Mouse (Mus musculus) adrenal gland, adult 8-10 months (tissue): ENCODE data around the gene Dscam. TPM values are rescaled to one million over a fixed set of nuclear protein-coding genes. Genes with fewer than 3 reads are reported as not detected.

Experiments
- DNase-seq: peaks from one replicate; pipeline ENCODE4 v3.0.0; 2022
- total RNA-seq, 4 experiments: library from RNA; stranded (reverse); gene quantifications; 2 replicates each; pipeline ENCODE4 v1.2.4; 2022

Gene Dscam
- total RNA-seq, 4 experiments from 2014 or later: 0.03 to 0.28 (median 0.03) TPM; not detected in 1

DNA sequence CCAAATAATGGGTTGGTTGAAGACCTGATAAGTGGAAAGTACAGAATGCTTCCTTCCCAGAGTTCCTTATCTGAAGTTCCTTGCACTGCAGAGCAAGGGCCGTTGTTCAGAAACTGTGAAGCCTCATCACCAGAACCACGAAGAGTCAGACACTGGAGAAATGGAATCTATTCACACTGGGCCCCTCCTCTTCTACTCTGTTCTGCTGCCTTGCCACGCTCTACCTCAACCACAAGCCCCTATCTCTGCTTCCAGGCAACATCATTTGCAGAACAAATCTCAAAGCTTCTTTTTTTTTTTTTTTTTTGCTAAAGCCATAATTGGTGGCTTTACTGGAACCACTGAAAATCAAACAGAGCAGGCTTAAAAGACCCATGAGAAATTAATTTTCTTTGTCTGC lies 530.5 kb downstream of the Dscam start:
- no peak for DNase-seq

DNA sequence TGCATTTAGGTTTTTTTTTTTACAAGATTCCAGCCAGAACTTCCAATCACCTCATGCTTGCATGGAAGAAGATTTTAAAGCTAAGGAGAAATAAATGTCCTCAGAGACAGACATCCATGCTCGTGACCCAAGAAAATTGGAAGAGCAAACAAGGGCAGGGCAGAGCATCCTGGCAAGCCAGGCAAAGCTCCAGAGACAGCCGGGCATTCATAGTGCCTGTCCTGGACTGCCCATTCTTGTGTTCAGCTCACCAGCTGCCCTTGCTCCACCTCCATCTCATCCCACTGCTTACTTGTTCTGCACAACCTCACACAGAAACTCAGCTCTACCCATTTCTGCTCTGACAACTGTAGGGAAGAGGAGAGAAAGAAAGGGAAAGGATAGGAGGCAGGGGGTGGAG lies 534.6 kb downstream of the Dscam start:
- DNase-seq: no peak

DNA sequence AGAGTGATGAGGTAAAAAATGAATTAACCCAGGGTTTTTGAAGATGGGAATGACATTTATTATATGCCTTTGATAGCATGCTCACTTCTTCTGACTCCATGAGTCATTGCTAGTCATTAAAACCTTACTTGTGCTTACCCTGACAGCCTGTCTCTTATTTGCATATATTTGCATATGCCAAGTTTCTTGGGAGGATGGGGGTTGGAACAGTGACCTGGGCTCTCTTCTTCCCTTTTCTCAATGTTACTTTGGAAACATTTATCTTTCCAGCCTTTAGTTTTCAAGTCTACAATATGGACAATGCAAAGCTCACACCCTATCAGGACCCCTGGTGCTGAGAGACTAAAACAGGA lies 535.8 kb downstream of the Dscam start:
- DNase-seq: no peak

DNA sequence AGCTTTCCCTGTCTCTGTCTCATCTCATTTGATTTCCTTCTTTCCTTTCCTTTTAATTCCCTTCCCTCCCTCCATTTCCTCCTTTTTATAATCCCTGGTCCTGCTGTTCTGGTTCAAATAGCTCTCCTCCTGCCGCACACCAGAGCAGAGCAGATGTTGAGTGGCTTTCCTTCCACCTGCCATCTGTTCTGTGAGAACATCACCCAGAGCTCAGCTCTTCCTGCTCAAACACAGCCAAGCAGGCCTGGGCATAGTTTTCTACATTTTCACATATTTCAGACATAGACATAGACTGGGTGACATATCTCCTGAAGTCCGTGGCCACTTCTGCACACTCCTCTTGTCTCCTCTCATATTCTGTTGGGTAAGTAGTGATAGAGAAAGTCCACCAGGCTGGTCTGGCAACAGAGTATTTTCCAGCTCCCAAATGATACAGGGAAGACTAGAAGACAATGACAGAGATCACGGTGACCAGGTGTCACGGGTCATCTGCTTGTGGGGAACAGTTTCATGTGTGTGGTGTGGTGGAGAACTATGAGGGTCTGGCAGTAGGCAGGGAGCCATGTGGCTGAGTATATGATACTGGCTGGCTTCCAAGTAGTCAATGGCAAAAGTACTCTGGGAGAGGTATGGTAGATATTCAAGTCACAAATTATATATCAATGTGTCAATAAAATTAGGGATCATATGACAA lies 536.3 kb downstream of the Dscam start:
- no peak for DNase-seq

DNA sequence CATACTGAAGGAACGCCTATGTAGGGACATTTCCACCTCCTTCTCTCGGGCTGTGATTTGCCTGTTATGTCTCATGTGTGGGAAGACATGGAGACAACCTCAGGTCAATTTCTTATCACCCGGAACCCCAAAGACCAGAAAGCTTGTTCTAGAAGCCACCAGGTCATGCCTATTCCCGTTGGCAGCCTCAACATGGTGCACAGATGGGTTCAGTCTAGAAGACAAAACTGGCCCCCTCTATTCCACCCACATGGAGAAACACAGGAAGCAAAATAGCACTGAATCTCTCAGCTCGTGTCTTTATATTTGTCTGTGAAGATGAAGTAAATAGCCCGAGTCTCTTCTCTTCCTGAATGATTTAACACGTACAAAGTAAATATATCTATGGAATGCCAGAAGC lies 540.3 kb downstream of the Dscam start:
- DNase-seq: no peak

DNA sequence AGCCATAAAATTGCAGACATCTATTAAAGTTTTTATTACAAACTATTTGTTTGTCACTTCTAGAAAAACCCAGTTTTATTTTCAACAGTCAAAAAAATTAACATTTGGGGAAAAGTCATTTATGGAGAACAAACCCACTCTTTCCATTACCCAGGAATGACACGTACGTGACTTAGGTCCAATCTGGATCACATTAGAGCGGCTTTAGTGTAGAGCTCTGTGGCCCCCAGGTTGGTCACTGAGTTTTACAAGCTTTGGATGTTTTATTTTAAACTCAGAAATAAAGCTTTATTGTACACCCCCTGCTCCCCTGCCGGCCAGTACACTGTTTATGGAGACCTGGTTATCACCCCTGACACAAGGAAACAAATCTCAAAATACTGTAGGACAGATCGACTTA lies 540.9 kb downstream of the Dscam start:
- no peak for DNase-seq

DNA sequence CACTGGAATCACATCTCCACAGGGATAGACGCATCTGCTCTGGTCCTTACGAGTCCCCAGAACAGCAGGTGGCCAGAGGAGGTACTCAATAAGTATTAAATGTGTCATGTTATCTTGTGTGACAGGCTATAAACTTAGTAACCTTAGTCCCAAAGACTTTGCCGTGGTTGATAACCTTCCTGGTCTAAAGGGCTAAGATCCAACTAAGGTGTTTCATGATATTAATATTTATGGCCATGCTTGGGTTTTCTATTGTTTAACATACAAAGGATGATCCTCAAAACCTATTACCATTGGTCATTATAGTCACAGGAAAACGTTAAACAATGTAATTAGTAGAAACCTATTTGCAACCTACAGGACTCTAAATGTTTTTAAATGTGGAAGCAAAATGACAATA lies 545.1 kb downstream of the Dscam start:
- no peak for DNase-seq

DNA sequence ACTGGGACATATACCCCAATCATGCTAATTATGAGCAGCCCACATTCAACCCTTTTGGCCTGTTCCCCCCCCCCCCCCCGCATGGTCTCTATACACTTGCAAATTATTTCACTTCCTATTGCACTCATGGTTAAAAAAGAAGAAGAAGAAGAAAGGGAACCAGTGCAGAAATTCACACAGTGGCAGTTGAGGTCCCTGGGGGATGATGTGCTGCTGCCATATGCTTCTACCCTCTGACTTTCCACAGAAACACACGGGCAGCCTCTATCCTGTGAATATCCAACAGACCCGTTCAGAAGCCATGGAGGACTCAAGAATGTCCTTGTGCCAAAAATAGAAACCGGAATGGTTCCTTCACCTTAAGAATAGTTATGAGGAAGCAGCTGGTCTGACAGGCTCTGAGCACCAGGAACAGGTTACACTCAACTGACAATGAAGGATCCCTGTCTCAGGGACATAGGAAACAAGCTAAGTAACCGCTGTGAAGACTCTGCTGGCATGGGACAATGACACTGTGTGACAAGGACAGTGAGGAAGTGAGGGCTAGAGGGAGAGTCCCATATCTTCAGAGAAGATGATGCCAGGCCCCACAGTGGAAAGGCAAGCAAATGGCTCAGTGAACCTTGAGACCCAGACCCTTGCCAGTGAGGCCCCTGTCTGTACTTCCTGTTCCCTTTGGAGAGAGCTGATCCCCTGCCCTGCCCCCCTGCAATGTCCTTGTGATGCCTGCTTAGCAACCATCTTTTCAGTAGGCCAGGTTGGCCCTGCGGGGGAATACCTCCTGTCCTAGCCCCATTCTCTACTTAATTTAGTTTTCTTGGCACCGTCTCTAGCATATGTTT lies 545.8 kb downstream of the Dscam start:
- no peak for DNase-seq

DNA sequence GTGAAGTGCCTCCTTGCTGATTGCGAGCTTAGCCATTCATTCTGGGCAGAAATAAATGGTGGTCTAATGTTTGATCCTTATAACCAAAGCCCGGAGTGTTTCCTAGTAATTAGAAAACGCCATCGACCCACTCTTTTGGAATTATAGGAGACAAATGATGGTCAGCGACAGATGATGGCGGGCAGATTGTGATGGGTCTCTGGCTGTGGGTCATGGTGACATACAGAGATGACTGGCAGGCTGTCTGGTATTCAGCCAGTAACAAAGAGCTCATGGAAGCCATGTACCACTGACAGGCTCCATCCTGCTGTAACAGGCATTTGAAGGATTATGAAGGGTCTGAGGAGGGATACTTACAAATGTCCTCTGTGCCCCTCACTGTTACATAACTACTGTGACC lies 549.7 kb downstream of the Dscam start:
- DNase-seq: no peak

DNA sequence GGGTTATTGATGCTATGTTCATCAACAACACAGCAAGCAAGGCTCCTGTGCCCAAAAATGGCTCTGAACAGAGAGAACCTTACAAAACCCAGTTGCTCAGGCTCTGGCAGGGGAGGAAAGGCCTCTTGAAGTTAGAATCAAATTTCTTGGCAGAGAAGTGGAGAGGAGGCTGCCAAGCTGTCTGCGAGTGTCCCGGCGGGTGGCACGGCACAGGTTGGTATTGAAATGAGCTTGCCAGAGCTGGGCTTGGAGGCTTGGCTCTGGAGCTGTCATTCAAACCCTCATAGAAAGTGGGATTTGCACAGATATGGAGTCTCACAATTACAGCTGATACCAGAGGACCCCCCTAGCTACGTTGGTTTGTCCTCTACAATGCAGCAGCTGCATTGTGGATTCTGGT lies 550.1 kb downstream of the Dscam start:
- no peak for DNase-seq

DNA sequence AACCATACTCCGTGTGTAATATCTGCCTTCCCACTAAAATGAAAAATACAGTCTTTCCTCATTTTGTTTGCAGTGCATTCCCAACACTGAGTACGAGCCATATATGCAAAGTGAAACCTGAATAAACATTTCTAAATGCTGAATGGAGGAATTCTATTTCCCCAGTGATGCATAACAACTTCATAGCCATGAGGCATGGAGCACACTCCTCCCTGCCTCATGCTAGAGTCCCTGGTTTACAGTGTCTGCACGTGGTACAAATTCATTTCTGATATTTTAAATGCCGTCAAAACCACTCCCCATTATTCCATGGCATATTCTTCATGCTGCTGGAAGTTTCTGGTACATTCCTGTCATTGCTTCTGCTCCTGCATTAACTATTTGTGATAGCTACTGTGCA lies 552.8 kb downstream of the Dscam start:
- no peak for DNase-seq

DNA sequence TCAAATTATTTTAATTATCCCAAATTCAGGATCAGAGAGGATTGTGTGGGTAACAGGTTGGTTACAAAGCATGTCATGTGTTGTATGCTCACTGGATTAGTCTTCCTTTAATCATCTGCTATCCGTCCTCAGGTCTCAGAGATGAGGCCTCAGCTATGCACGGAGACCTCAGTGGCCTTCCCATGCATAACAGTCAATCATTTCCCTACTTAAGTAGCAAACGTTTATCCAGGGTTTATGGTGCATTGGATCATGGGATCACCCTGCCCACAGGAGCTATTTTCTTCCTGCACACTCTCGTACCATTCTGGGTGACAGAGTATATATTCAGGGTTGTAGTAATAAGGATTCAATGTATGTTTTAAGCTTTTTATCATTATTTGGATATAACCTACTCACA lies 557.3 kb downstream of the Dscam start:
- no peak for DNase-seq

DNA sequence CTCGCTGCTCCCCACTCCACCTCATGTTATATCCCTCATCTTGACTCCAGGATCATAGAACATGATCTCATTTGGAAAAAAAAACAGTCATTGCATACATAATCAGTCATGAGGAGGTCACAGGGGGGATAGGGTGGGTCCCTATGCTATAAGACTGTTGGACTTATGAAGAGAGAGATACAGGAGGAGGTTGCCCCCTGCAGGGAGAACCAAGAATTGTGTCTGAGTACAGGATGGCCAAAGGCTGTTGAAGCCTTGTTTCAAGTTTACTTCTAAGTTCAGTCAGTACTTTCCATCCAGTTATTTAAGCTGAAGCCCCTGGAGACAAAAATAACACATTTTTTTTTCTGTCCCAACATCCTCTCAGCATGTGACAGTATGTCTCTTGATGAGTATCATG lies 559.7 kb downstream of the Dscam start:
- no peak for DNase-seq

DNA sequence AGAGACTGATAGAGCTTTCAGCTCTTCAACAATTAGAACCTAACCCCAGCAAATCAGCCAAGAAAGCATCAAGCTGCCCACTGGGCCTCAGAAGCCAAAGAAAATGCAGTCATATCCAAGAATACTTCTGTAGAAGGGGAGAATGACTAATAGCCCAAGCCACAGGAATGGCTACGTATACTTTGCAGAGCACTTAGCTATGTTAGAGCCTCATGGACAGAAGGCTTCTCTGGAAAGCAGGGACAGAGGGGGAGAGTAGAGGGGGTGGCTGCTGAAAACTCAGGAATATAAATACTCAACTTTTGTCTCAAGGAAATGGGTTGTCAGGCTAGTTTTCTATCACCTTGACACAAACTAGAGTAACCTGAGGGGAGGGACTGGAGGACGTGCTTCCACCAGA lies 568.3 kb downstream of the Dscam start:
- no peak for DNase-seq

DNA sequence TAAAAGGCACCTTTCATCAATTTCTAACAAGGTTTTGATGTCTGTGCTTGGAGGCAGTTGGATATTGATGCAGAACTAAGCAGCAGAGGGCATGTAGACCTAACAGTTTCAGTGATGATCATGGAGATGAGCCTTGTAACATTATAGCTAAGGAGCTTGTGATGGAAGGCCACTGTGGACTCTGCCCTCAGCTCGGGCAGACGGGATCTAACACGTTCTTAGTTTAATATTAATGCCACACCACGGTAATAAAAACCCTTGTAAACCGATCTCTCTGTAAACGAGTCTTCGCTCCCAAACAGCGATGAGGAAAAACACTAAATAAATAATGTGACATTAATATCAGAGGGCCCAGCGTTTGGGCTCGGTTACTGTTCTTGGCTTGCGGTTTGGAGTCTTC lies 569.8 kb downstream of the Dscam start:
- DNase-seq: no peak

DNA sequence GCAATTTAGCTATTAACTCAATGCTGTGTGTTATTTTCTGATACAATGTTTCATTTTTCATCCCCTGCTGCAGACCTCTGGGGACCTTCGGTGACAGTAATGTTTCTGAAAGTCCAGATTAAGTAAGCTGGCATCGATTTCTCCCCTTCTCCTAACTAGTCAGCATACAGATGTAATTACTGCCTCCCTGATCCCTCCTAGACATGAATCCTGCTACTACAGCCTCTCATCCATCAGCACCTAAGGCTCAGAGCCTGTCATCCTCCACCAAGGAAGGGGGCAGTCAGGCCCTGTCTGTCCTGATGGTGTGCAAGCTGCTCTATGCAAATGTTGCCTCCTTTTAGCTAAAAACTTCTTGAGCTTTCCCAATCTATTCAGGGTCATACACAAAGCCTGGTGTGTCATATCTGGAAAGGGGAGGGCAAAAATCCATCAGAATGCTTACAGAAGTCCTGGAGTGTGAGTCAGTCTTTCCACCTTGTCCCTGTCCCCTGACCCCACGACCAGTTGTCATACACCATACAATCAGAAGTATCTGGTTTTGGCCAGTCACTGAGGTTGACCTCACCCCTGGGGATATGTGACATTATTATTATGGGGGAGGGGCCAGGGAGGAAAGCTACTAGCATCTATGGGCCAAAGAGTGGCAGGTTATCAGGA lies 571.0 kb downstream of the Dscam start:
- peak; percentile 53 for DNase-seq

DNA sequence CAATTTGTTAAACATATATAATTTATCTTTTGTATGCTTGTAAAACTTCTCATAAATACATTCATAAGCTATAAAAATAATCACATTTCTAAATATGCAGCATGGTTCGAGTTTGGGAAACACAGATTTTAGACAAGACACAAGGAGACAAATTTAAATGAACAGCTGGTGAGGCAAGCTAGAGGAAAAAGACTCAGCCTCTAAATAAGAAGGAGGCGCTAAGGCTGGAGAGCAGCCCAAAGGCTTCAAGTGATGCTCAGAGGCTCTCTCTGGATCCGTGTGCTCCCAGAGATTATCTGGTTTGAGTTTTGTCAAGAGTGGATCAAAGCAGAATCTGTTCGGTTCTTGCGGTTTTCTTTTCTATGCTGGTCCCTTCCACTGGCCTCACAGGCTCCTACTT lies 594.7 kb downstream of the Dscam start:
- no peak for DNase-seq

DNA sequence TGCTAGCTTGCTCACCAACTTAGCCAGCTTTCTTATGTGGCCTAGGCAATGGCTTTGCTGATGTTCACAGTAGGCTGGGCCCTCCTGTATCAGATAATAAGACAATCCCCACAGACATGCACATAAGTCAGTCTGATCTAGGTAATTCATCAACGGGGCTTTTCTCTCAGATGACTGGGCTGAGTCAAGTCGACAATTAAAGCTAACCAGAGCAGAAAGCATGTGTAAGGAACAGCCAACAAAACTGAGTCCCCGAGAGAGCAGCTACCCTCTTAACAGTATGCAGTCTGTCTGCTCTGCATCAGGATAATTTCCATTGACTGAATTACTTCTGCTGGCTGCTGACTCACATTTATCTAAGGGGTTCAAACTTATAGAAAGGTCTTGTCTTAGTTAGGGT lies 603.1 kb downstream of the Dscam start:
- no peak for DNase-seq

DNA sequence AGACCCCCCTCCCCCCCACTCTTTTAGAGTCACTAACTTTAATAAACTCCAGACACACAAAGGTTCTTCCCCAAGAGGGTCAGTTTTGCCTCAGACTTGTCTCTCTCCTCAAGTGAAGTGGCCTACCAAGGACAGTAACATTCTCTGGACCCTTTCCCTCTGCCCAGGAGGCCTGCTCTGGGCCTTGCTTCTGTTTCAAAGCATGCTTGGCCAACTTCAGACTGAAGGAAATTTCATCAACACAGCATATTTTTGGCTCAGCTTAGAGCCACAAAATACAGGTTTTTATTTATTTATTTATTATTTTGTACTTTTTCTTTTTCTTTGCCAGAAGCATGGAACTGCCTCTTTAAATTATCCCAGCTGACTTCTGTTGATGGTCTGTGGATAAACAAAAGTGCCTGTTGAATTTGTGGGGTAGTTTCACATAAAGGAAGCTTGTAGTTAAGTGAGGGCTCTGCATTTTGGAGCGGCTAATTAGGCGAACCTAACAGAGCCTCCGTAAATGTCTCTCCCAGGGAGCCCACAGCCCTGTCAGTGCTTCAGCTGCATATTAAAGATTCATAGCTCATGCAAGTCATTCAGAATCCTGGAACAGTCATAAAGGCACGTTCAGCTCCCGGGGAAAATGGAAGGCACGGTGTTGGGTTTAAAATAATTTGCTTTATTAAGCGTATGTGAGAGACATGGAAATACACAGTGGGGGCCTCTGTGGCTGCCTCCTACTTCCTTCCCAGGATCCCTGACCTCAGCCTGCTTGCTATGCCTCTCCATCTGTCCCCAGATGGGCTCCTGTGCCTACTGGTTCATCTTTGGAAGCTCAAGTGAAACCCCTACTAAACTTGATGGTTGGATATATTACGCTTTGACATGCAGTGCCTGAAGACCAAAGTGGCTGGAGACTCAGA lies 606.9 kb downstream of the Dscam start:
- no peak for DNase-seq

DNA sequence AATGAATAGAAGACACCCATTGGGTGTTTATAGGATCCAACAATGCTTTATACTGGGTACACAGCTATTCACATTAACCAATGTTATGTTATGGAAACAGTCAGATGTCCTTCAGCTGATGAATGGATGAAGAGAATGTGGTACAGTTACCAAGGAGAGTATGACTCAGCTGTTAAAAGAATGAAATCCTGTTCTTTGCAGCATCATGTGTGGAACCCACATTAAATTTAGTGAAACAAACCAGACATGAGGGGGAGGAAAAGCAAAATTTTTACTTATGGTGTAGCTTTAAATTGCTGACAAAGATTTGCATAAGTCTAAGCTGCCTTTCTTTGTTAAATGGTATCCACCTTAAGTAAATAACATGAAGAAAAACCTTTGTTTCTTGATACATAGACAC lies 610.8 kb downstream of the Dscam start:
- no peak for DNase-seq

DNA sequence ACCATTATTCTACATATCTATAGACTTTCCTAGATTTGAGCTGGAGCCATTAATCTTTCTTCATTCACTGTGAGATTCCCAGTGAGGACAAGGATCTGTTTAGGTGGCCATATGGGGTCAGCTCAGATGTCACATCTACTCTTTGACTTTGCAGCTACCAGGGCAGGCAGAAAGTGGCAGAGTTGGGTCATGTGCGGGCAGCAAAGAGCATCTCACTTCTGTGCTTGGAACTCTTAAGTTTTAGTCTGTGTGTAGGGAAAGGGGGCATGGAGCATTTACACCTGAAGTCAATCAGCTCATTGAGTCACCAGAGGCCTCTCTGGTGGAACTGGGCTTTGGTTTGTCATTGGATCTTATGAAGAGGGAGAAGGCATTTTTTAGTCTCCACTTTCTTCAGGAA lies 612.2 kb downstream of the Dscam start:
- DNase-seq: no peak

DNA sequence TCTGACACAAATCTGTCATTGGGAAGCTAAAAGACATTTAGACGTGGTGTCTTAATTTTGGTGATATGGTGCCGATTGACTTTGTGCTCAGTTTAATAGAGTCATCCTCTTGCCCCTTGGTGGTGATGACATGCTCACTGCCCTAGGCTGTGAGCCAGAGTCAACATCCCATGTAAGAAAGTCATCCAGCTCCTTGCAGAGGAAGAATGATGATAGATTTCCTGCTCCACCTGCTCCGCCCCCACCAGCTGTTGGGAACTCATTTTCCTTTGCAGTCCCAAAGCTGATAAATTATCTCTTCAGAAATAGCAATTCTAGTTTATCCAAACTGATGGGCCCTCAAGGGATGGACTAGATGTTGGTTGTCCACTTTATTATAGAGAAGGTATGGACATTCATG lies 613.9 kb downstream of the Dscam start:
- no peak for DNase-seq

DNA sequence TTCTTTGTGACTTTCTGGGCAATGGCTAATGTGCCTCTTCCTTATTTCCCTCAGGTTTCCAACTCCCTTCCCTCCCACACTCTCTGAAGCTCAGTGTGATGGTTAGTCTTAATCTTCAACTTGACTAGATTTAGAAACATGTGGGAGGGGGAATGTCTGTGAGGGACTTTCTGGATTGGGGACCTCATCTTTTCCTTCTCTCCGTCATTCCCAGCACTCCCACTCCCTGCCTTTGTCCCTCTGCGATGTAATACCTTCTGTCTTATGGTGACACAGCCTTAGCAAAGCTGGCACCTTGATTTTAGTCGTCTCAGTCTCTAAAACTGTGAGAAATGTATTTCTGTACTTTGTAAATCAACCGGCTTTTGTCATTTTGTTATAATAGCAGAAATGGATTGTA lies 615.1 kb downstream of the Dscam start:
- no peak for DNase-seq
